Mouse (Mus musculus): ENCODE measurements around the gene Fam171b.

The Fam171b gene

DNA sequence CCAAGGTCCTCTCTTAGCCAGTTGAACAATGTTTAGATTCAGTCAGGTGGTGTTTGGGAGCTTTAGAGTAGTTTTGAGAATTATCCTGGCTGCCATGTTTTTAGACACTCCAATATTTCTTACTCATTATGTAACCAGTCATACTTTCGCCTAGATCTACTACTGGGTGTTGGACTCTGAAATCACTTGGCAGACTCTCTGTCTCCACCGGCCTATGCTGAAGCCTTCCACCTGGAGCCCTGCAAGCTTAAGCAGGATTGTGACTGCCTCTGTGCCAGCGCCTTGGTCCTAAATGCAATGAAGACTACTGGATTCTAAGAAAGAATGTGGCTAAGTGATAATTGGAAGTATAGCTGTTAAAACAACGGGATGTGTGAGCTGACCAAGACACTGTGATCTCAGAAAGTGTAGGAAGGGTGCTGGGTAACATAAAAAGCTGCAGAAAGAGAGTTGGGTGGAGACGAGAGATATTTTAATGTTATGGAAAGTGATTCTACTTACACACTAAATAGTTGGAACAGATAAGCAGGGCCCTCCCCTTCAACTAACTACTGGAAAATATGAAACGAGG, 71.5 kb downstream of the Fam171b start:
- no peak for DNase-seq (ENCODE audit: low spot score in 2 of 2)

DNA sequence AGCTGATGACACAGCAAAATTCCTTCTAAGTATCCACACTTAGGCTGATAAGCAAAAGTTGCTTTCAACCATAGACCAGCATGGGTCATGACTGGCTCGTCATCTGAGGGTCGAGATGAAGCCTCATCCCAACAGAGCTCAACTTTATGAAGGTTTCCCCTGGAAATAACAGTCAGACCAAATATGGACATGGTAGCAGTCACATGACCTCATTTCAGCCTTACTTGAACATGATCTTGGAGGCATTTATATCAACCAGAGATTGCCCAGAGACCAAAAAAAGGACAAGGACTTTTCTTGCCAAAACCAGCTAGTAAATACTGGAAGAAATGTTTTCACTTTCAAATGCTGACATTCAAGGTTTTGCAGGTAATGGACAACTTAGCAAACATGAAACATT, 81.3 kb downstream of the Fam171b start:
- DNase-seq (ENCODE audit: low spot score in 2 of 2), result no peak

DNA sequence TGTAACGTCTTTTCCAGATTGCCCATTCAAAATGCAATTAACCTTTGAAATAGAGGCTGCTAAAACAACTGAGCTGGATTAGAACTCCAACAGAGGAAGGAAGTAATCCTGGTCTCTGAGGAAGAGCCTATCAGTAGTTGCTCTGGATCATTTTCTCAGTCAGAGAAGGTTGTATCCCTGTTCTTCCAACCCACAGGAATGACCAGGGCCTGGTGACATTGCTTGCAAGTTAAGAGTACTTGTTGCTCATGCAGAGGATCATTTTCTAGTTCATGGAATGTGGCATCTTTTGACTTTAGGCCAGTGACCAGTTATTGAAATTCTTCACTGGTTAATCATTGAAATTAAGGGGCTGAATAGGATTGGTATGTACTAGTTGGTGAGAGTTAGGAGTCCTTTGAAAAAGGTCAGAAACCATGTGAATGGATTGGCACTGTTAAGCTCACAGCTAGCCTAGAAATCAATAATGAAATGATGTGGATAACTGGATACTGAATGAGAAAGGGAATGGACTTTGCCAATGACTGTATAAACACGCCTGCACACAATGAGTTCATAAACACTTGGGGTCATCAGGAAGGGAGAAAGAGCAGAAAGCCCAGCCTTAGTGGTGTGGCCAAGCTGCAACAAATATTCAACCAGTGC, 89.6 kb downstream of the Fam171b start:
- no peak for DNase-seq (ENCODE audit: low spot score in 2 of 2)

DNA sequence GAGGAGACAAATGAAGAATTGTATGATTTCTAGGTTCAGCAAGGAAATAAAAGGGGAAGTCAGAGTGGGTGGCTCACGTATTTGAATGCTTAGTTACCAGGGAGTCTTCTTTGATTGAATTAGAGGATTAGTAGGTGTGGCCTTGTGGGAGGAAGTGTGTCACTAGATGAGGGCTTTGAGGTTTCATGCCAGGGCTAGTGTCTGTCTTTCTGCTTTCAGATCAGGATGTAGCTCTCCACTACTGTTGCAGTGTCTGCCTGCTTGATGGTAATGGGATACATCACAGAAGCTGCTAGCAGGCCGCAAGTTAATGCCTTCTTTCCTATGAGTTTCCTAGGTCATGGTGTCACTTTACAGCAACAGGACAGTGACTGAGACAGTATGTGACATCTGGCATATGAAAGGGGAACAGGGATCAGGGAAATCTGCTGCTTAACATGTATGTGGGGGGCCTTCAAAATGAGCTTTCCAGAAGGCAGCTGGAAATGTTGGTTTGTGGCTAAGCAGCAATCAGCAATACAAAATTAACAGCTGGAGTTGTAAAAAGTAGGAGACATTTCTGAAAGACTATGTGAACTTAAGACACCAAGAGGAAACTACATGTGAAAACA, 117.1 kb downstream of the Fam171b start:
- DNase-seq (ENCODE audit: low spot score in 2 of 2), result peak; percentile 4 to 17
